Mouse (Mus musculus) ES-E14 (cell line): ENCODE measurements around the gene Bpifc. TPM values are rescaled to one million over a fixed set of nuclear protein-coding genes. Genes with fewer than 3 reads are reported as not detected.

ENCODE experiments used
- DNase-seq: peaks from one replicate; pipeline ENCODE4 v3.0.0-alpha.2; 2013; ENCODE audit warnings: low read depth, low spot score
- H3K27ac ChIP-seq: 2 replicates; pipeline ENCODE4 v1.5.1; 2012; ENCODE audit warnings: low read depth, mild to moderate bottlenecking, low read length, moderate library complexity, mixed read lengths; ENCODE audit not compliant: poor library complexity, insufficient read depth, severe bottlenecking
- H3K36me3 ChIP-seq: 2 replicates; pipeline ENCODE4 v1.6.1; 2012; ENCODE audit warnings: mild to moderate bottlenecking, low read length, moderate library complexity, mixed read lengths; ENCODE audit not compliant: control insufficient read depth, poor library complexity, insufficient read depth, severe bottlenecking
- H3K4me1 ChIP-seq, 2 experiments: fragments of 150-350 bp in 1 of 2; sonication (generic) in 1 of 2; 2 replicates each; pipeline ENCODE4 v1.6.1; 2012; ENCODE audit warnings: low read length in 2 of 2, mild to moderate bottlenecking in 1 of 2, mixed read lengths in 1 of 2; ENCODE audit not compliant: control insufficient read depth in 2 of 2, insufficient read depth in 2 of 2, poor library complexity in 1 of 2
- H3K4me3 ChIP-seq, 2 experiments: fragments of 150-350 bp in 1 of 2; sonication (generic) in 1 of 2; 2 replicates each; pipeline ENCODE4 v1.5.1; 2012; ENCODE audit warnings: low read length in 2 of 2, low read depth in 1 of 2, mild to moderate bottlenecking in 1 of 2, mixed read lengths in 1 of 2; ENCODE audit not compliant: insufficient read depth in 1 of 2, poor library complexity in 1 of 2, severe bottlenecking in 1 of 2
- H3K9ac ChIP-seq: 2 replicates; pipeline ENCODE4 v1.6.1; 2012; ENCODE audit warnings: low read depth, mild to moderate bottlenecking, low read length, mixed read lengths; ENCODE audit not compliant: poor library complexity, insufficient read depth, severe bottlenecking
- H3K9me3 ChIP-seq: fragments of 150-350 bp; sonication (generic); 2 replicates; pipeline ENCODE4 v1.6.1; 2012; ENCODE audit warnings: low read depth, mild to moderate bottlenecking, low read length; ENCODE audit not compliant: control insufficient read depth, insufficient read depth
- CHD2 ChIP-seq: IDR thresholded peaks from 2 replicates; pipeline ENCODE4 v1.6.1; 2014; ENCODE audit warnings: mild to moderate bottlenecking, low read depth, low read length, inconsistent platforms
- HCFC1 ChIP-seq: IDR thresholded peaks from 2 replicates; pipeline ENCODE4 v1.6.1; 2012; ENCODE audit warnings: low read length, inconsistent platforms, borderline replicate concordance; ENCODE audit not compliant: insufficient read depth
- MAFK ChIP-seq: IDR thresholded peaks from 2 replicates; pipeline ENCODE4 v1.6.1; 2014; ENCODE audit warnings: mild to moderate bottlenecking, low read depth, low read length, inconsistent platforms; ENCODE audit not compliant: insufficient read depth
- ZC3H11A ChIP-seq: IDR thresholded peaks from 2 replicates; pipeline ENCODE4 v1.6.1; 2012; ENCODE audit warnings: low read depth, mild to moderate bottlenecking, inconsistent platforms, low read length, borderline replicate concordance
- ZNF384 ChIP-seq: IDR thresholded peaks from 2 replicates; pipeline ENCODE4 v1.6.1; 2012; ENCODE audit warnings: low read depth, low read length, inconsistent platforms
- in situ Hi-C, 2 experiments: fragments of 600-800 bp; cut with MboI; formaldehyde crosslinking; loops; one replicate each; pipeline ENCODE4 v1.15.1; 2025; ENCODE audit warnings: low sequenced_read_pairs in 2 of 2, inconsistent platforms in 1 of 2; ENCODE audit not compliant: unreplicated experiment in 2 of 2
- total RNA-seq: library from RNA; depleted of rRNA; stranded (reverse); fragments of 300-350 nt; gene quantifications from 2 replicates; pipeline ENCODE4 v1.2.3, GENCODE M21; 2012

Gene Bpifc
- total RNA-seq, 1 experiment: not detected

- Histone ChIP-seq H3K36me3 (no peaks in the 10 kb centered on the region), H3K4me3 (no peak overlapping the region), H3K9ac (no peak overlapping the region), H3K4me1 (no peaks in the 10 kb centered on the region), H3K27ac (no peak overlapping the region), H3K9me3 (no peaks in the 10 kb centered on the region)
- in situ Hi-C loops: loop anchor here in 1 of 2 experiments (5.0 kb wide), 1 partner anchor 495 kb away; no protein-coding TSS in a partner anchor
- TF ChIP-seq CHD2 (no peak), HCFC1 (no peak), MAFK (no peak), ZC3H11A (no peak), ZNF384 (no peak)
- DNase-seq: no peak
These were observed 44.1 kb downstream of the Bpifc start for GRCm38 (mm10) chr10:85967411-85968156.

GRCm38 (mm10) chr10:85966476-85966875, 45.2 kb downstream of the Bpifc start:
- in situ Hi-C loops: loop anchor here in 1 of 2 experiments (5.0 kb wide), 1 partner anchor 496 kb away; no protein-coding TSS in a partner anchor
- no peaks in the 10 kb centered on the region for H3K36me3 ChIP-seq
- H3K9me3 ChIP-seq: no peaks in the 10 kb centered on the region
- DNase-seq: no peak
- H3K4me3 ChIP-seq: no peak overlapping the region
- no peak for TF ChIP-seq HCFC1
- no peak for TF ChIP-seq ZNF384
- no peak for TF ChIP-seq CHD2
- no peak for TF ChIP-seq MAFK
- no peak for TF ChIP-seq ZC3H11A
- H3K9ac ChIP-seq: no peak overlapping the region
- no peak overlapping the region for H3K27ac ChIP-seq
- H3K4me1 ChIP-seq: no peaks in the 10 kb centered on the region

GRCm38 (mm10) chr10:85964316-85964715, 47.4 kb downstream of the Bpifc start:
- Histone ChIP-seq H3K9me3 (no peaks in the 10 kb centered on the region), H3K4me3 (no peak overlapping the region), H3K9ac (no peak overlapping the region), H3K27ac (no peak overlapping the region), H3K36me3 (no peaks in the 10 kb centered on the region), H3K4me1 (no peaks in the 10 kb centered on the region)
- in situ Hi-C loops: no loop called here
- no peak for DNase-seq
- TF ChIP-seq ZC3H11A (no peak), CHD2 (no peak), ZNF384 (no peak), HCFC1 (no peak), MAFK (no peak)

- DNase-seq: no peak
- TF ChIP-seq CHD2 (no peak), ZC3H11A (no peak), ZNF384 (no peak), MAFK (no peak)
- in situ Hi-C loops: no loop called here
- Histone ChIP-seq H3K9ac (no peak overlapping the region), H3K4me3 (no peak overlapping the region), H3K9me3 (no peaks in the 10 kb centered on the region), H3K4me1 (no peaks in the 10 kb centered on the region), H3K36me3 (no peaks in the 10 kb centered on the region), H3K27ac (no peak overlapping the region)
These were observed 48.8 kb downstream of the Bpifc start for GRCm38 (mm10) chr10:85962897-85963296.
